Mouse (Mus musculus) brain, embryonic 14.5 days (tissue): ENCODE measurements around the gene Crb3. TPM values are rescaled to one million over a fixed set of nuclear protein-coding genes. Genes with fewer than 3 reads are reported as not detected.
A peak's percentile ranks its signal among the peaks of the same experiment; 100 is the strongest.
"Not testable (repeated sequence)": the region's sequence is repeated elsewhere in the genome, so short reads cannot be mapped to it uniquely, and the experiment has no call there.

Experiments used
- DNase-seq: peaks from one replicate; pipeline ENCODE4 v3.0.0-alpha.2; 2011; ENCODE audit warnings: low read depth
- CTCF ChIP-seq: fragments of 200-500 bp; IDR thresholded peaks from 2 replicates; pipeline ENCODE4 v1.5.1; 2012; ENCODE audit warnings: inconsistent platforms, mild to moderate bottlenecking, moderate library complexity, borderline replicate concordance; ENCODE audit not compliant: insufficient read depth, insufficient read length; ENCODE audit errors: extremely low read depth
- POLR2A ChIP-seq: fragments of 200-500 bp; IDR thresholded peaks from 2 replicates; pipeline ENCODE4 v1.6.1; 2012; ENCODE audit warnings: mild to moderate bottlenecking, inconsistent platforms, borderline replicate concordance; ENCODE audit not compliant: poor library complexity, insufficient read depth, insufficient read length, severe bottlenecking; ENCODE audit errors: extremely low read depth
- polyA plus RNA-seq: library from polyadenylated mRNA; depleted of rRNA; stranded (reverse); fragments of >200 nt; gene quantifications from 2 replicates; pipeline ENCODE4 v1.2.3, GENCODE M21; 2012

Gene Crb3
- polyA plus RNA-seq, 1 experiment, result 3.2 TPM

- no peak for DNase-seq
- TF ChIP-seq POLR2A, result no peak
- TF ChIP-seq CTCF, result no peak
These were observed 26.1 kb upstream of the Crb3 start for GRCm38 (mm10) chr17:57032854-57033253.

GRCm38 (mm10) chr17:57038978-57039377 lies 19.9 kb upstream of the Crb3 start:
- TF ChIP-seq CTCF, result peak; percentile 26; the same call in 1 of the 2 replicates
- no peak for TF ChIP-seq POLR2A
- DNase-seq, result no peak

GRCm38 (mm10) chr17:57041554-57041953 lies 17.4 kb upstream of the Crb3 start, which contains the start of gene Slc25a41:
Gene Slc25a41 (minus strand): TSS chr17:57041654.
- DNase-seq, result no peak
- TF ChIP-seq POLR2A, result no peak
- TF ChIP-seq CTCF, result no peak

DNA sequence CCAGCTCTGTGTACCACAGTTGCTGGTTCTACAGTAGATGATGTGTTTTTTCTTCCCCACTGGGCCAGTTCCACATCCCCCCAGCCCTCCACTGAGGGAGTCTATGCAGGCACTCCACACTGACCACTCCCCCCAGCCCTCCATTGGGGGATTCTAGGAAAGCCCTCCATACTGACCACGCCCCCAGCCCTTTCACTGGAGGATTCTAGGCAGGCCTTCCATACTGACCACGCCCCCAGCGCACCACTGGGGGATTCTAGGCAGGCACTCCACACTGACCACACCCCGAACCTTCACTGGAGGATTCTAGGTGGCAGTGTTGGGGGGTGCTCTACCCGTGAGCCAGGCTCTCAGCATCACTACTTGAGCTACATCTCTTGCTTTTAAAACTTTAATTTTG lies 11.5 kb upstream of the Crb3 start:
- no peak for DNase-seq
- no peak for TF ChIP-seq CTCF
- no peak for TF ChIP-seq POLR2A

DNA sequence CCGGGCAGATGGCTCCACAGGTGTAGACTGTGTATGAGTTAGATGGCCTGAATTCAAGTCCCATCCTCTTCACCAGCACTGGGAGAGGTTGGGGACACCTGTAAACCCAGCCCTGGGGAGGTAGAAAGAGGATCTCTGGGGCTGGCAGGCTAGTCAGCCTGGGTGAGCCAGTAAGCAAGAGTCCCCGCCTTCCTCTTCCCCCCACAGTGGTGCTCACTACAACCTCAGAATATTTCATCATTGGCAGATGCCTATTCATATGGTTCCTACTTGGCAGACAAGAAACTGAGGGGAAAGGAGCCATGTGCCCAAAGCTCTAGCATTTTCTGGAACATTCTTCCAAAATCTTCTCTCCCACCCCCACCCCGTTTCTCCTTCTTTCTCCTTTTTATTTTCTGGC lies 10.1 kb upstream of the Crb3 start:
- no peak for DNase-seq
- TF ChIP-seq POLR2A (no peak), CTCF (no peak)

GRCm38 (mm10) chr17:57051679-57052078 lies 7.2 kb upstream of the Crb3 start:
- DNase-seq, result not testable (repeated sequence)
- TF ChIP-seq CTCF, result peak; percentile 12; the same call in 1 of the 2 replicates

DNA sequence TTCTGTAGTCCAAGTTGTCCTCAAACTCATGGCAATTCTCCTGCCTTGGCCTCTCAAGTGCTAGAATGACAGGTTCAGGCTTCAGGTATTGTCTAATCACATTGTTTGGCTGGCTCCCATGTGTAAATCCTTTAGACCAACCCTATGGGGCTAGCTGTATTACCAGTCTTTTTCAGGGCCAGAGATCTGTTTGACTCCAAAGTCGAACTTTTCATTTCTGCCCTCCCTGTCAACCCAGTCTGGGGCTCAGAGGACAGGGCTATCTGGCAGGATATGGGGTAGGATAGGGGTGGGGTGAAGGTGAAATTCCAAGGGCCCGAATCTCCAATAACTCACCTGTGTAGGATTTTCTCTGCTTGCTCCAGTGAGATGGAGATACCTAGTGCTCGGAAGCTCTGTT lies 2.7 kb upstream of the Crb3 start:
- DNase-seq, result no peak
- TF ChIP-seq POLR2A (no peak), CTCF (no peak)

DNA sequence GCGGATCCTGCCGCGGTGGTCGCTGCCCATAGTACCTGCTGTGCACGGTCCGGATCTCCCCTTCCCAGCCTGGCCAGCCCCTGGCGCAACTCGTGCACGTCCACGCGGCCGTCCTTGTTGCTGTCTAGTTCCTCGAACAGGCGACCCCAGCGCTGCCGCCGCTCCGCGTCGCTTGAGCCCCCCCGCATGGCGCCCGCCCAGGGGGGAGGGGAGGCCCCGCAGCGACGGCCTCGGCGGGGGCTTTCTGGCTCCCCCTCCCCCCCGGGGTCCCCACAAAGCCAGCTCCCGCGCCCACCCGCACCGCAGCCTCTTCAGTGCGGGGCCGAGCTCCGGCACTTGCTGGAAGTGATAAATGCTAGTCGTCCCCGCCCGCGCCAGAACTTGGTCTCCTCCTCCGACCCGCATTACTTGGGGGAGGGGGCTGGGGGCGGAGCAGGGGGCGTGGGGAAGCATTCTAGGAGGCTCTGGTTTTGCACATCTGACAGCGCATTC lies 627 bp downstream of the Crb3 start, which contains the start of gene Slc25a23:
Gene Slc25a23, minus strand, starts transcription at position 378 of the 492 bp plus-strand sequence.
- TF ChIP-seq POLR2A (0 out of 2 replicates have a peak, but pooled peaks have one; percentile 39), CTCF (no peak)
- peak; percentile 96 for DNase-seq

GRCm38 (mm10) chr17:57060231-57060801 lies 1.4 kb downstream of the Crb3 start:
- TF ChIP-seq POLR2A (0 out of 2 replicates have a peak, but pooled peaks have one; percentile 16), CTCF (peak; percentile 78)
- DNase-seq, result peak; percentile 99

- TF ChIP-seq POLR2A (no peak), CTCF (no peak)
- DNase-seq, result no peak
These were observed 2.2 kb downstream of the Crb3 start for GRCm38 (mm10) chr17:57061069-57061468.

DNA sequence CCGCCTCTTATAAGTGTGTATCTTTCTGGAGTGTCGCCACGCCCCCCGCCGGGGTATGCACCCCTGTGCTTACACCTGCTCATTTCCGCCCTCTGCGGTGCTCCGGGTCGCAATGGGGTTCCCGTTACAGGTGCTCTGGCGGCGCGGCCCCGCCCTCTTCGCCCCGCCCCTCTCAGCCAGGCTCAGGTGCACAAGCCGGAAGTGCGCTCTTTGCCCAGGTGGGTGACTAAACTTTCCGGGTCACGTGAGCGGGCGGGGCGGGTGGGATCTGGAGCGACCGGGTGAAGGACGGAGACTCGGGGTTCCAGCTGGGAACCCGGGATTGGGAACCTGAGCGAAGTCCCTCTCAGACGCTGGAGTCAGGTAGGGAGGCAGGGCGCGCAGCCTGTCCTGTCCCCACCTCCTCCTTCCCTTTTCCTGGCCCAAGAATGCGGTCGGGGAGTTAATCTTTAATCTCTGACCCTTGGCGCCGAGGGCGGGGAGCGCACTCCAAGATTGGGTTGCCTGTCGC lies 3.2 kb downstream of the Crb3 start:
- no peak for DNase-seq
- TF ChIP-seq POLR2A (no peak), CTCF (no peak)

DNA sequence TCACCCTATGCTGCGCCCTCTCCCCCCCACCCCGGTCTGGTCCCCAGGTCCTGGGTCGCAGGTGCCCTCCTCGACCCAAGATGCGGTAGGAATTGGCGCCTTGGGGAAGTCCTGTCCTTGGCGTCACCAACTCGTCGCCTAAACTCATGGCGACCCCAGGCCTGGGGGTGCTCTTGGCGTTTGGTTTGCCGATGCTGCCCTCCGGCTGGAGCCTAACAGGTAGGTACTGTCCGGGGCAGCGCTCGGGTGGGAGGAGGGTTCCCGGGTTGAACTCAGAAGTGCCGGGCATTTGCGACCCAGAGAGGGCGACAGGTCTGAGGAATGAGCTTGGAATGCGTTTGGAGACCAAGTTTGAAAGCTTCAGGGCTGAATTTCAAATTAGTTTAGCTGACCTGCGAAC lies 3.6 kb downstream of the Crb3 start:
- TF ChIP-seq CTCF (no peak), POLR2A (no peak)
- DNase-seq, result no peak

GRCm38 (mm10) chr17:57063031-57063430 lies 4.1 kb downstream of the Crb3 start:
- TF ChIP-seq CTCF (no peak), POLR2A (no peak)
- no peak for DNase-seq
